Mouse (Mus musculus): ENCODE data around the gene Olfr1128.
"Not testable (repeated sequence)": the region's sequence is repeated elsewhere in the genome, so short reads cannot be mapped to it uniquely, and the experiment has no call there.

The Olfr1128 gene

DNA sequence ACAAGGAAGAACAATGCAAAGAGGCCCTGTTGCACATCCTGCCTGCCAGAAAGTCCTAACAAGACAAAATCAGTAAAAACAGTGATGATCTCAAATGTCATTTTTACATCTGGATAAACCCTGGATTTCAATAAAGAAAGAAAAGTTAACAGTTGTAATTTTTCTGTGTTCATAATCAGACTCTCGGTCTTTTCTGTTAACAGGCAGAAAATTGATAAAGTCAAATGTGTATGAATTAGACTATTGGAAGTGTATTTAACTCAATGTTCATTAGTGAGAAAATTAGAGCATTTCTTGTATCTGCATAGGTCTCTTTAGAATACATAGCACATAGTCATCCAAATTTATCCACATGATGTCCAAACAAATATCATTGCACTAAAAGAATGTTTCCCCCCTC is at the start of gene Olfr1128:
Gene Olfr1128 (minus strand): TSS at position 101 of the 400 bp plus-strand sequence.
- no peak for DNase-seq (ENCODE audit: low read depth, low spot score)

DNA sequence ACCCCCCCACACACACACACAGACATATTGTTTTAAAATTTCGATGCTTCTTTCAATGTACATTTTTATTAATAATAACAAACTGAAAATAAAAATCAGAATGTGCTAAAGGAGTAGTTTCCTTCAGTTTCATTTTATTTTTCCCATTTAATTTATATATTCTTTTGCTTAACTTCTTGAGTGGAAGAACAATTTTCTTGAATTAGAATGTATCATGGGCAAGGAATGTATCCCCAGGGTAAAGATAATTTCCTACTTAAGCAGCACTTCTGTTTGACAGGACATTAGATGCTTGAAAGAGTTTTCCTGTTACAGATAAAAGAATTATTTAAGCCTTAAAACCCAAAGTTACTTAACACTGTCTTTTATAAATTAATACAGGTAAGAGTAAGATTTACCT is 28.3 kb upstream of the Olfr1128 start, which contains the start of gene Olfr1129:
Gene Olfr1129 (plus strand): TSS at position 301 of the 400 bp plus-strand sequence.
- not testable (repeated sequence) for DNase-seq (ENCODE audit: low read depth, low spot score)

DNA sequence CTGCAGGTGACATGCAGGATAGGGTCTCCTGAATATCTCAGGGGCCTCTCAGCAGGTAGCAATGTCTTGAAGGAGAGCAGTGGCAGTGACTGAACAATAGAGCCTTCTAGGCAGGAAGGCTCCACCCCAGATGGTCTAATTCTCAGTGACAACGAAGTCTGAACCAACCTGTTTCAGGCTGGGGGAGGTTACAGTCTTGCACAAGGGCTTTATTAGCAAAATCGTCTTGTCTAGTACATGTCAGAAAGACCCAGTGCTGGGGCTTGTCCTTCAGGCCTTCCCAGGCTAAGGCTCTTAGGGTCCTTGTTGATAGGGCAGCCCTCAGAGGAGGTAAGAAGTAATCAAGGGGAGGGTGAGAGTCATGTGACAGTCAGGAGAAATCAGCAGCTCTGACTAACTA is 10.5 kb downstream of the Olfr1128 start:
- DNase-seq (ENCODE audit: low read depth, low spot score), result peak; percentile 86

DNA sequence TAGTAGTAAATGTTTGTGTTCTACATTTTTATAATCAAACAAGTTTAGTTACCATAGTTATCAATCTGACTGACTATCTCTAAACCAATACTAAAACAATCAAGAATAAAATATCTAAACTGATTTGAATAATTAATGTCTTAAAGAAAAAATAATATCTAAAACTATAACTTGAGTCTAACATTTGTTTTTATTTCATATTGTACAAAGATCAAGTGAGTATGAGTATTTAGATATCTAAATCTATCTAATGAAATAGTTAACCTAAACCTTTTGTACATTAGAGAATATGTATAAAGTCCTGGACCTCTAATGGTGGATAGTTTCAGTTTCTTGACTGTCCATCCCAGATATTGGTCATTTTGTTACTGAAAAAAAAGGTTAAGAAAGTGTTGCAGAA is 13.8 kb downstream of the Olfr1128 start, which contains the start of gene Olfr153:
Gene Olfr153 (plus strand): TSS at position 301 of the 400 bp plus-strand sequence.
- DNase-seq (ENCODE audit: low read depth, low spot score), result no peak

DNA sequence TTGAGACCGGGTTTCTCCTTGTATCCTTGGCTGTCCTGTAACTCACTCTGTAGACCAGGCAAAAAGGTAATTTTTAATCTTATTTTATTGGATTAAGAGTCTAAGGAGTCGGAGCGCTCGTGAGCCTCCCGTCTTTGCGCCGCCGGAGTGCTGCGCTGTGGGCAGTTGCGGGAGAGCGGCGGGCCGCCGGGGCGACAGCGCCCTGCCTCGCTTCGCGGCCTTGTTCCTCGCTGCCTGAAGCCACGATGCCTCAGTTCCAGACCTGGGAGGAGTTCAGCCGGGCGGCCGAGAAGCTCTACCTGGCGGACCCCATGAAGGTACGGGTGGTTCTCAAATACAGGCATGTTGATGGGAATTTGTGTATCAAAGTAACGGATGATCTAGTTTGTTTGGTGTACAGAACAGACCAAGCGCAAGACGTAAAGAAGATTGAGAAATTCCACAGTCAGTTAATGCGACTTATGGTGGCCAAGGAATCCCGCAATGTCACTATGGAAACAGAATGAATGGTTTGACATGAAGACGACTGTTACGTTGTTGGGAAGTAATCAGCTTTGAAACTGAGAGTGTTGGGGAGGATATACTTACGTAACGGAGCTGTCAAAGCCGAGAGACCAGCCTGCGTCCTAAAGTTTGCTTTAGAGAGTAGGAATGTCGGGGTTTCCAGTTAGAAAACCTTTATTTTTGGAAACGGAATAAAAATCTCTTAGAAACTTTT is 19.3 kb downstream of the Olfr1128 start:
- DNase-seq (ENCODE audit: low read depth, low spot score), result peak; percentile 41

DNA sequence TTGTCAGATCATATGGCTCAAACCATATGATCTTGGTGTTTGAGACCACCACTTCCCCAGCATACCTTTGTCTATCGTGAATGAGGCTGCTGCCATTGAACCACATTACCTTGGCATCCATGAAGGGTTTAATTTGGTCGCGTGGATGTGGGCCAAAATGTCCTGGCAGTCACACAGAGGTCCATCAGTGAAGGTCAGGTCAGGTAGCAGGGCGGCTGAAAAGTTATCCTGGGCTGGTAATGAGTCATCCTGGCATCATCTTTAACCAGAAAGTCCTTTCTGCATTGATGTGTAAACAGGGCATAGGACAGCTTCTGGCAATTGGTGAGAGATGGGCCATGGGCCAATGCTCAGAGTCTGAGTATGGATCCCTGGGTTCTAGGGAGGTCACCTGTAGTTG is 24.7 kb downstream of the Olfr1128 start:
- no peak for DNase-seq (ENCODE audit: low read depth, low spot score)

DNA sequence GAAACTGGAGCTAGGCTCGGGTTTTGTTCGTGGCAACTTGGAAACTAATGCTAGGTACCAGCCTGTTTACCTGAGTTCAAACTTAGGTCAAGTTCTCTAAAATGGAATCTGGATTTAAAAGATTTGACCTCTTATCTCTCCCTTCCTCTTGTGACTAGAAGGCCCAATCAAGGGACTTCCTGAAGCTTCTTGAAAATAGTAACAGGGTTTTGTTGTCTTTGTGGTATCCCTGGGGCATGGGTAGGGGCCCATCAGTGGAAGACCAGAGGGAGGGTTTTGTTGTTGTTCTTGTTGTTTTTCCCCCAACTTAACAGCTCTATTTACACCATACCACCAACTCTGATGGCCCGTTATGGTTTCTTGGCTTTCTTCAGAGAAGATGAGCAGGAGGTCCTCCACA is 28.8 kb downstream of the Olfr1128 start:
- peak; percentile 75 for DNase-seq (ENCODE audit: low read depth, low spot score)

DNA sequence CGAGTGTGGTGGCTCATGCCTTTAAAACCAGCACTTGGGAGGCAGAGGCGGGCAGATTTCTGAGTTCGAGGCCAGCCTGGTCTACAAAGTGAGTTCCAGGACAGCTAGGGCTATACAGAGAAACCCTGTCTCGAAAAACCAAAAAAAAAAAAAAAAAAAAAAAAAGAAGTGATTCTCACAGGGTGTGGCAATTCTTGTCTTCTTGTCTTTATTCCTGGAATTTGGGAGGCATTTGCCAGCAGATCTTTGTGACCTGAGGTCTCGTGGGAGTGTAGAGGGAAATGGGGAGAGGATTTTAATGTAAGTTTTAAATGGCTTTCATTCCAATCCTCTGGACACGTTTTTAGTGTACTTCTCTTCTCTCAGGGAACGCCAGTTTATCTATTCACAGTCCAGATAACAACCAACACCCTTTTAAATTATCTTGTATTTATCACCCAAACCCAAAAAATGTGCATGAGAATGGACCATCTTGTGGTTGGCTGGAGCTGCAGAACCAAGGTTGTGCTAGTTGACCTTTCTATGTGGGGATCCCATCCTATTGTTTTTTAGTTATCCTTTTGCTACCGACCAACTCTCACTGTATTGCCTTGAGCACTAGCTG is 29.8 kb downstream of the Olfr1128 start:
- DNase-seq (ENCODE audit: low read depth, low spot score), result peak; percentile 90

DNA sequence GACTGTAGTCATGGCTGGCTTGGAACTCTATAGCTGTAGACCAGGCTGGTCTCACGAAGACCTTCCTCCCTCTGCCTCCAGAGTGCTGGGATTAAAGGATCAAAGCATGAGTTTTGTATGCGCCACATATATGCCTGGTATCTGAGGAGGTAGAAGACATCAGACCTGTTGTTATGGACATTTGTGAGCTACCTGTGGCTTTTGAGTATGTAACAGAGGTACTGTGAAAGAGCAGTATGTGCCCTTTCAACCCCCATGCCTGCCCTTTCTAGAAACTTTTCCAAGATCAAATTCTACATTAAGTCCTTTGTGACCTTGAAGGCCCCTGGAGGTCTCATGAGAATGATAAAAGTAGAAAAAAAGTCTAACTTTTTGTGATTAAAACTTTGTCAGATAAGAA is 30.3 kb downstream of the Olfr1128 start:
- DNase-seq (ENCODE audit: low read depth, low spot score), result peak; percentile 61

DNA sequence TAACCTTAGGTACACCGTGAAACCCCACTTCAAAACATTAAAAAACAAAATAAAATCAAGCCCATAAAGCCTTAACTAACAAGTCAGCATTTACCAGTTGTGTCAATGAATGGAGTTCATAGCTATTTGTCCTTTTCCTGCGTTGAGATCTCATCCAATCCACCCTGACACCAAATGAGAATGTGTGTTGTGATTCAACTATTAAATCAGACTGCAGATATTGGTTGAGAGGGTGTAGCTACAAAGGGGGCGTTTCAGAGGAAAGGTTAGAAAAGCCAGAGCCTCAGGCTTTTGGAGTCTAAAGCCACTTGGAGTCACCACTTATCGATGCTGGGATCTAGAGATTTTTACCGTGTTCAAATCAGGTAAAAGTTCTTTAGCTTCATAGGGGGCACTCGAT is 39.1 kb downstream of the Olfr1128 start, which contains the start of gene Pramel6:
Gene Pramel6 (plus strand): TSS at position 301 of the 400 bp plus-strand sequence.
- no peak for DNase-seq (ENCODE audit: low read depth, low spot score)

DNA sequence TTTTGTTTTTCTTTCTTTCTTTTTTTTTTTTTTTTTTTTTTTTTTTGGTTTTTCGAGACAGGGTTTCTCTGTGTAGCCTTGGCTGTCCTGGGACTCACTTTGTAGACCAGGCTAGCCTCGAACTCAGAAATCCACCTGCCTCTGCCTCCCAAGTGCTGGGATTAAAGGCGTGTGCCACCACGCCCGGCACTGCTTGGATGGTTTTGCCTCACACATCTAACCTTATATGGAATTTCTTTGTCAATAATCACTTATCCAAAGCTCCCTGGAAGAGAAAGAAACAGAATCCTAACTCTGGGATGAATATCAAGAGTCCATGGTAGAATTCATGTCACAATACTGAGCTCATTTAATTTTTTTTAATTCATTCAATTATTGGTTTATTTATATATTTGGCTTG is 48.3 kb downstream of the Olfr1128 start, which contains the start of gene Pramel7:
Gene Pramel7 (minus strand): TSS at position 101 of the 400 bp plus-strand sequence.
- not testable (repeated sequence) for DNase-seq (ENCODE audit: low read depth, low spot score)
